Mouse (Mus musculus): ENCODE measurements around the gene Cilp2.

DNA sequence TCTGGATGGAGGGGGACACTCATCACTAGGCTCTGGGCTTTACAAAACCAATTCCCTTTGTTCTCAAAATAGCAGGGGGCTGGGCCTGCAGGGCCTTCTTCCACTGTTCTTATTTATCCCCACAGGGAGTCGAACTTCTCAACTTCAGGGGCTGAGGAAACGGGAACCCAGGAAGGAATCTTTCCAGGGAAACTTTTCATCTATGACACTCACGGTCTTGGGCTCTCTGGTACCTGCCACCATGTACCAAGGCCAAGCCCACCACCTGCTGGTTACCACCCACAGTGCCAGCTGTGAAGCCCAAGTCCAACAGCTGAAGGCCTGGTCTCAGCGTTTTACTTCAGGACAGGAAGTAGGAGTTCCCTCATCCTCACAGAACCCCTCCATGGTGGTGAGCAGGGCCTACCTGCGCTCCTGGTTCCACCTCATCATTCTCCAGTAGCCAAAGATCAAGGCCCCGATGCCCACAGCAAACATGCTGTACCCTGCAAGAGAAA, 7.4 kb upstream of the Cilp2 start:
- no peak for TF ChIP-seq POLR2A (IDR thresholded peaks at IDR 0.05; ENCODE audit: low read depth, low read length)
- no peak for TF ChIP-seq CTCF (conservative IDR thresholded peaks at IDR 0.05; ENCODE audit: insufficient read depth, insufficient read length, low read depth, low read length)
